Mouse (Mus musculus): ENCODE measurements at regions not wholly inside any gene's neighbourhood (a gene's known extent, or its start where the extent isn't known, plus 50 kb on each side); places are given as distances from the start of the nearest gene placed in this dataset.

GRCm38 (mm10) chr11:37978131-37978530 is 742.4 kb upstream of the Tenm2 start:
- TF ChIP-seq POLR2A (IDR thresholded peaks at IDR 0.05; ENCODE audit: borderline replicate concordance, extremely low read depth, insufficient read depth, insufficient read length, poor library complexity, severe bottlenecking) = no peak
- no peak for TF ChIP-seq CTCF (IDR thresholded peaks at IDR 0.05; ENCODE audit: borderline replicate concordance, extremely low read depth, insufficient read depth, insufficient read length)

Measured in brain, embryonic 14.5 days (tissue).